Mouse (Mus musculus) natural killer cell, adult 2 months (primary cell): ENCODE data around the gene Usp17ld.
"Not testable (repeated sequence)": the region's sequence is repeated elsewhere in the genome, so short reads cannot be mapped to it uniquely, and the experiment has no call there.

Experiments used
- DNase-seq, 2 experiments: peaks; one replicate each; pipeline ENCODE4 v3.0.0; 2022; ENCODE audit warnings: low spot score in 2 of 2

Gene Usp17ld

DNA sequence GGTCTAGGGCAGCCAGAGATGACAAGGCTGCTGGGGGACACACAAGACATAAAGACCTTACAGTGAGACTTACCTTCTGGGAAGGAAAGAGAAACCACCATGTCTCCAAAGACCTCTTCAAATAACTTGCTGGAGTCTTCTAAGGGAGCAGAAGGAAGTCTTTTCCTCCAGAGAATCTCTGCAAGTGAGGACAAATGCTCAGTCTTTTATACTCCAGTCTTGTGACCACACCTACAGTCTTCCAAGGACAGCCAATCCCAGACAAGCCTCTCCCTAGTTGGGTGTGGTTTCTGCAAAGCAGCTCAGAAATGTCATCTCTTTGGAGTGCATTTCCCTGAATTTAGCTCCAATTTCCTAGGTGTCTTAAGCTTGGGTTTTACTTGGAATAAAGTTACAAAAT lies at the start of gene Usp17ld:
Usp17ld (minus strand) TSS at position 101 of the 400 bp plus-strand sequence.
- DNase-seq, result not testable (repeated sequence)

DNA sequence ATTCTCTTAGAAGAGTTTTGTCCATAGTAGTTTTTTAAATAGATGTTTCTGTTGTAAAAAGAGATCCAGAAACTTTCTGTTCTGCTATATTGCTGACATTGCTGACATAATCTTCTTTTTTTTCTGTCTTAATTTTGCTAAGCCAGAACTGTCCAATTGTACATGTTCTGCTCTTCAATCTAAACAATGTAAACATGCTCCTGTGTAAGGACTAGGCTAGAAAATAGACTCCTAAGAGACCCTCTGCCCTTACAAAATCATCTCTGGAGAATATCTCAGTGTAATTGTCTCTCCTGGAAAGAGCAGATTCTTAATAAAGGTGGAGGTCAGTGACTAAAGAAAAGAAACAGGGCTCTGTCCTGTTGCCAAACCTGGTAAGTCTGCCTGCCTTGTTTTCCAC lies 35.6 kb downstream of the Usp17ld start, which contains the start of gene Olfr594:
Olfr594 (plus strand) TSS at position 301 of the 400 bp plus-strand sequence.
- no peak for DNase-seq

DNA sequence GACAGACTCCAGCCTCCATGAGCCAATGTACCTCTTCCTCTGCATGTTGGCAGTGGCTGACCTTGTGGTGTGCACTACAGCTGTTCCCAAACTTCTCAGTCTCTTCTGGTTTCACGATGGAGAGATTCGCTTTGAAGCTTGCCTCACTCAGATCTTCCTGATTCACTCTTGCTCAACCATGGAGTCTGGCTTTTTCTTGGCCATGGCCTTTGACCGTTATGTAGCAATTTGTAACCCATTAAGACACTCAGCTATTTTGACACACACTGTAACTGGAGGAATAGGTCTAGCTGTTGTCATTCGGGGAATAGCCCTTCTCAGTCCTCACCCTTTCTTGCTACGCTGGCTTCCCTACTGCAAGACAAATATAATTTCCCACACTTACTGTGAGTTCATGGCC lies 40.3 kb downstream of the Usp17ld start:
- not testable (repeated sequence) for DNase-seq

- no peak for DNase-seq
Measured at GRCm38 (mm10) chr7:103211562-103211961, 40.7 kb downstream of the Usp17ld start, which contains the start of gene Olfr593. Olfr593 (plus strand) TSS chr7:103211862.
